Mouse (Mus musculus): ENCODE data around the gene Arl10.
"Not testable (repeated sequence)": the region's sequence is repeated elsewhere in the genome, so short reads cannot be mapped to it uniquely, and the experiment has no call there.

Arl10 gene

DNA sequence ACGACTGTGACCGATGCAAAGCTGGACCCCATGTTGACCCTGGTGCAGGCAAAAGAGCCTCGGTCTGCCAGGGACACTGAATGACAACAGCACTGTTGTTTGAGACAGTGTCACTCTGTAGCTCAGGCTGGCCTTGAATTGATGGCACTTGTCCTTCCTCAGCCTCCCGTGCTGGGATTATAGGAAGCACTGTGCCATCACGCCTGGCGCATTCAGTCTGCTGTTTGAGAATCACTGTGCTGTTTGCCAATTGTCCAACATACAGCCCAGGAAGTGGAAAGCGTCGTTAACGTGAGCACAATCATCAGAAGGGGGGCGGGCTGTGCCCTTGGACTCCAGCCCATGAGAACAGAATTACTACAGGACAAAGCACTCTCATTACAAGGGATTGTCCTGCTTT lies 7.3 kb downstream of the Arl10 start:
- no peak for DNase-seq (ENCODE audit: low spot score in 2 of 2)

- DNase-seq (ENCODE audit: low spot score in 2 of 2): no peak
Observed at GRCm38 (mm10) chr13:54582860-54583259, 8.0 kb downstream of the Arl10 start.

DNA sequence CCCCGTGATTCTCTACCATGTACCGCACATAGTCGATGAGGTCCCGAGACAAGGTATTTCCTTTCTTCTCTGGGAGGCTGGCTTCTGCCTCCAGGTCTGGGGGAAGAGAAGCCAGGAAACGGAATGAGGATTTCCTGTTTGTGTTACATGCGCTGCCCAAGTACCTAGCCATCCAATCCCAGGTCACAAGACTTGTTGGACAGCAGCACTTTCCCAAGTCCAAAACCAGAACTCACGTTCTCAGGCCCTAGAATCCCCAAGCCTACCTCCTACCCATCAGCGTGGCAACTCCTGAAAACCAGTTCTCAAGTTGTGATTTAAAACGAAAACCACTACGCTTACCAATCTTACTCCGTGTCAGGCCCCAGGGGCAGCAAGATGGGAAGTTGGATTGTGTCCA lies 11.0 kb downstream of the Arl10 start:
- DNase-seq (ENCODE audit: low spot score in 2 of 2): no peak

DNA sequence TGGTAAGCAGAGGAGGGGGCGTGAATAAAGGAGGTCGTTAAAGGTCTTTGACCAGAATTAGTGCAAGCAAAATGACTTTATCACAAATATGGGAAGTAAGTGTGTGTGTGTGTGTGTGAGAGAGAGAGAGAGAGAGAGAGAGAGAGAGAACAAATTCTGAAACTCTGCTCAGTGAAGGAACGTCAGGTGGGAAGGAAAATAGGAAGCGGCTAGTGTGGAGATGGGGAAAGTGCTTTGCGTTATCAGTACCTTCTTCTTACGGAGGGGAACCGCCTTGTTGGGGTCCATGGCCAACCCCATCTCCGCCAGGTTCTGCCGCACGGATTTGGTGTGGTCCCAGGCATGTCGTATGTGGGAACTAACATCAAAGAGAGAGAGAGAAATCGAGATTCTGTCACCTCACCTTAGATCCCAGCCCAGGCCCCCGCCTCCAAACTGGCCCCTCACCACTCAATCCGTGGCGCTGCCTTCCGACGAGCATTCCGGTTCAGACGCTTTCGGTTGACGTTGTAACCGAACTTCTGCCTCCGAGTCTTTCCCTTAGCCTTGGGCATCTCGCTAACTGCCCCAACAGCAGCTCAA lies 14.7 kb downstream of the Arl10 start:
- no peak for DNase-seq (ENCODE audit: low spot score in 2 of 2)

GRCm38 (mm10) chr13:54589996-54590951 lies 15.5 kb downstream of the Arl10 start, which contains the start of the genes Nop16 and Higd2a:
Nop16 (minus strand) TSS chr13:54590090.
Higd2a (plus strand) TSS chr13:54590207.
- peak; percentile 97 to 99 for DNase-seq (ENCODE audit: low spot score in 2 of 2)

DNA sequence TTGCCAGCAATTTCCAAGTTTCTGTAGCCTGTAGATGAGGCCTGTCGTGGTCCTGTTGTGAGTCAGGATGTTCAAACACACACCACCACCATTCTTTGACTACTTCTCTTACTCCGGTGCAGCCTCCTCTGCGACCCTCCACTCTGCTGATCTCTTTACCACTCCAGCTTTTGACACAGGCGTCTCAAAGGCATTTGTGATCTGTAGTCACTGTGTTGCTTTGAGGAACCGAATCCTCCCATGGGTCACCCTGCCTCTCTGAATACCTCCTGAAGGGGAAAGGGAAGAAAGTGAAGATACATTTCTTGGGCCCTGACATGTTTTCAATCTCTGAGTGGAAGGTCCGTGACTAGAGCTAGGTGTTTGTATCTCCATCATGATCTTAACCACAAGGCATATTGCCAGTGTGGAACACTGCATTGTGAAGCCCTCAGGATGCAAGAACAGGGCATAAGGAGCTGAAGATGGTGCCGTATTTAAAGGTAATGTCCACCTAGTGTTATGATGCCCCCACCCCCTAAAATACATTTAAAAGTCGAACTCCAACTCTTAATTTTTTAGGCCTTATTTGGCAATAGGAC lies 17.1 kb downstream of the Arl10 start:
- no peak for DNase-seq (ENCODE audit: low spot score in 2 of 2)

GRCm38 (mm10) chr13:54593617-54594016 lies 18.8 kb downstream of the Arl10 start:
- DNase-seq (ENCODE audit: low spot score in 2 of 2): no peak

- no peak for DNase-seq (ENCODE audit: low spot score in 2 of 2)
Observed at GRCm38 (mm10) chr13:54596107-54596690, 21.4 kb downstream of the Arl10 start.

DNA sequence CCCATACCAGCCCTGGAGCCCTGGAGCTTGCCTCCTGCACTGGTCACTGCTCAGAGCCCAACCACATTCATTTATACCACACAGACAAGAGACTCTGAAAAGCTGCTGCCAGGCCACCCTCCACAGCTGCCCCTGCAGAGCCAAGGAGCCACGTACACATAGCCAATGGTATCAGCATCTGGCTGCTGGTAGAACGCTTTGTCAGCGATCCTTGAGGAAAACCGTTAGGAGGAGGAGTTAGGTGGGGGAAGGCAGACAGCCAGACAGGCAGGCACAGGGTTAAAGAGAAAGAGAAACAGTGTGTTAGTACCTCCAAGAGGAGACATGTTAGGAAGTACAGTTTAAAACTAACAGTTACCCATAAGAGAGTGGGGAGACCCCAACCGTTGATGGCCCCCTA lies 22.1 kb downstream of the Arl10 start:
- no peak for DNase-seq (ENCODE audit: low spot score in 2 of 2)

- no peak for DNase-seq (ENCODE audit: low spot score in 2 of 2)
Observed at GRCm38 (mm10) chr13:54598622-54599143, 23.9 kb downstream of the Arl10 start.

GRCm38 (mm10) chr13:54602639-54603111 lies 27.9 kb downstream of the Arl10 start:
- DNase-seq (ENCODE audit: low spot score in 2 of 2): no peak

GRCm38 (mm10) chr13:54603501-54603900 lies 28.7 kb downstream of the Arl10 start:
- no peak for DNase-seq (ENCODE audit: low spot score in 2 of 2)

DNA sequence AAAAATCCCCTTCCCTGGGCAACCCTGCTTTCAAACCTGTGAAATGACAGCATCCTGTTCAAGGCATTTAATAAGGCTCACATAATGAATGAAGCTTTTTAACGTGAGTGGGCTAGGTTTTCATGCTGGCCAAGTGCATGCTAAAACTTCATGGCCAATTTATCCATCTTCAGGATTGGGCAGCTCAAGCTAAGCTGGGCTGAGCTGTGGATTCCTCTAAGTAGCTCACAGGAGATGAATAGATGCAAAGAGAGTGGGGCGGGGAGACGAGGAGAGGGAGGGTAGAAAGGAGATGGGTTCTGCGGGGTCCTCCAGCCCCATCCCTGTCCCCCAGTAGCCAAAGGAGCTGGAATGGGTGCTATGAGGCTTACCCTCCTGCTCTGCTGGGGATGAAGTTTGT lies 29.4 kb downstream of the Arl10 start:
- no peak for DNase-seq (ENCODE audit: low spot score in 2 of 2)

GRCm38 (mm10) chr13:54605426-54605825 lies 30.6 kb downstream of the Arl10 start:
- no peak for DNase-seq (ENCODE audit: low spot score in 2 of 2)

GRCm38 (mm10) chr13:54607204-54607603 lies 32.4 kb downstream of the Arl10 start:
- DNase-seq (ENCODE audit: low spot score in 2 of 2): no peak

DNA sequence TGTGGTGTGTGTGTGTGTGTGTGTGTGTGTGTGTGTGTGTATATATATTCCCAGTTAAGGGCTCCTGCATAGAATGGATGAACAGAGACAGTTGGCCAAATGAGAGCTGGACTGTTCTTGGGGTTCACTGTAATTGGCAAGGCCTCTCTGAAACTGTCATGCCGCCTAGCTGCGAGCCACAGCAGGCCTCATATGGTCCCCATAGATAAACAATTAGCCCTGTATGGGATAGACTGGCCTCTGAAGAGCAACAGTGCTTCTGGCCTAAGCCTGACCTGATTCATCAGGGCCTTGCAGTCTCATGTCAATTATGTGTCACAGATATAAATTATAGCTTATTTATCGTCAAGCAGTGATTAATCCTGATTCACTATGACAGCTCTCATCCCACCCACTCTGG lies 33.2 kb downstream of the Arl10 start:
- no peak for DNase-seq (ENCODE audit: low spot score in 2 of 2)

DNA sequence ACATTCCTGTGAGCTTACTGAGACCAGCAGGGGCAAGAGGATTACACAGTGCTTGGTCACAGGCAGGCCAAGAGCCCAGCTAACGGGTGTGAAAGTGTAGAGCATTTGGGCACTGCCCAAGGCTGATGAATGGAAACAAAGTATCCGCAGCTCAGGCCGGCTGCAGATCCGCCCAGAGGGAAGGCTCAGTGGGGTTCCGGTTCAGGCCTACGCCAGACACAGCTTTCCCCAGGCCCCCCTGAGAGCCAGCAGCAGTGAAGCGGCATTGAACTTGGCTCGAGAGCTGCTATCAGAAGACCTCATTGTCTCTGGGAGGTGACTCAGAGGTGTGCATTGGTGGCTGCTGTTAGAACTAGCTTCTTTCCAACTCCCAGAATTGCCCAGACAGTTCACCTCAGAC lies 33.9 kb downstream of the Arl10 start:
- no peak for DNase-seq (ENCODE audit: low spot score in 2 of 2)

DNA sequence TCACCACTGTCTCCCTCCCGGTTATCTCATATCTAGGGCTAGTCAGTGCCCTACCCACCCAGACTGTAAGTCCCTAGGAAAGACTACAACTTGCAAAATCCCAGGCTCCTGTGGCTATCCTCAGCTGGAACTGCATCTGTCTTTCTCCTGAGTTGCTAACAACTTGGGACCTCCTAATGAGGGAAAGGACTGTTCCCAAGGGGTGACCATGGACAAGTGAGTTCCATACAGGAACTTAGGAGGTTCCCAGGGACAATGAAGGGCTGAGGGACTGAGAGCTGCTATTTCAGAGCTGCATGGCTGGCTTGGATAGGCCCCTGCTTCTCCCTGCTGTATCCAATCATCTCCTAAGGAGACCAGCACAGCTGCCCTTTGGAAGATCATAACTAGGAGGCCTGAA lies 34.5 kb downstream of the Arl10 start:
- DNase-seq (ENCODE audit: low spot score in 2 of 2): no peak

DNA sequence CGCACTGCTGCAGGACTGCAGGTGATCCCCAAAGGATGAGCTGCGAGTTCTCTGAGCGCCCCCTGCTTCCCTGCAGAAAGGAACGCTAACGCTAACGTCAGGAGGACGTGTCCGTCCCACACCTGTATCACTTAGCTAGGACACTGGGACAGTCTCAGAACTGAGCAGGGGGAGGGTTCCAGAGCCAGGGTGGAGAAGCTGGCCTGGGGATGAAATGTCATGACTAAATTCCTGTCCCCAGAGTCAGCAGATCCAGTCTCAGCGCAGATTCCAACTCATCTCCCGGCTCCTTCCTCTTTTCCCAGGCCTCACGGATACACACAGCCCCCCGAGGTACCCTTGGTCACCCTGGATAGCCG lies 35.8 kb downstream of the Arl10 start:
- DNase-seq (ENCODE audit: low spot score in 2 of 2): no peak

- peak; percentile 69 to 72 for DNase-seq (ENCODE audit: low spot score in 2 of 2)
Observed at GRCm38 (mm10) chr13:54610972-54611754, 36.3 kb downstream of the Arl10 start, which contains the start of gene Cltb. Cltb (minus strand) TSS chr13:54611344.

DNA sequence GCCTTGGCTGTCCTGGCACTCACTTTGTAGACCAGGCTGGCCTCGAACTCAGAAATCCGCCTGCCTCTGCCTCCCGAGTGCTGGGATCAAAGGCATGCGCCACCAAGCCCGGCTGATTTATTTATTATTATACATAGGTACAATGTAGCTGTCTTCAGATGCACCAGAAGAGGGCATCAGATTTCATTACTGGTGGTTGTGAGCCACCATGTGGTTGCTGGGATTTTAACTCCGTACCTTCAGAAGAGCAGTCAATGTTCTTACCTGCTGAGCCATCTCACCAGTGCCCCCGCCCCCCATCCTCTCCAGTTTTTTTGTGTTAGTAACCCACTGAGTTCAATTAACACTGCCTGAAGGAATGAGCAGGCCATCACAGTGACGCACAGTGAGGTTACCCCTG lies 38.3 kb downstream of the Arl10 start:
- not testable (repeated sequence) for DNase-seq (ENCODE audit: low spot score in 2 of 2)

All from spleen, postnatal 36 days (tissue).